In genomic region chr11:107131749-107132421, GRCm38 (mm10) we compare ENCODE assay signal across 8 mouse cellular contexts. TPM values are rescaled to one million over a fixed set of nuclear protein-coding genes. Genes with fewer than 3 reads are reported as not detected.
A peak's percentile ranks its signal among the peaks of the same experiment; 100 is the strongest.
DNase-seq lines count a peak whose midpoint lies in the region; ATAC-seq and TF ChIP-seq lines count a peak whose summit lies in the region.

Gene Bptf (minus strand): TSS chr11:107132127.

- H3K4me2 ChIP-seq in forebrain, postnatal 0 days (ENCODE audit: low read depth), result peak within 1 kb of the TSS; percentile 82
- peak within 1 kb of the TSS; percentile 87 for H3K4me2 ChIP-seq in lung, embryonic 15.5 days

- peak within 1 kb of the TSS; percentile 82 for H3K9ac ChIP-seq in MEL (ENCODE audit: control insufficient read depth, low read depth, low read length, poor library complexity, severe bottlenecking)
- H3K9ac ChIP-seq in forebrain, postnatal 0 days, result peak within 1 kb of the TSS; percentile 96
- H3K9ac ChIP-seq in lung, embryonic 15.5 days, result peak within 1 kb of the TSS; percentile 87

- peak; percentile 92 for DNase-seq in MEL (ENCODE audit: low read depth, low spot score)
- DNase-seq in cerebellum, adult 2 months, result peak; percentile 89 to 90
- peak; percentile 95 for DNase-seq in forebrain, postnatal 0 days
- peak; percentile 91 to 92 for DNase-seq in heart, postnatal 36 days
- peak; percentile 79 to 83 for DNase-seq in layer of hippocampus, adult 8-10 months (ENCODE audit: low spot score in 2 of 2)
- DNase-seq in thymus, adult 18-20 months, result peak; percentile 82

- peak within 1 kb of the TSS; percentile 94 to 97 for H3K4me3 ChIP-seq in MEL (ENCODE audit: control insufficient read depth in 1 of 2, insufficient read depth in 1 of 2, low read depth in 2 of 2, low read length in 2 of 2)
- H3K4me3 ChIP-seq in cerebellum, adult 2 months (replicated peaks; ENCODE audit: insufficient read depth, low read depth, low read length), result peak within 1 kb of the TSS; percentile 77
- H3K4me3 ChIP-seq in forebrain, postnatal 0 days (ENCODE audit: low read depth, low read length), result peak within 1 kb of the TSS; percentile 98
- peak within 1 kb of the TSS; percentile 79 for H3K4me3 ChIP-seq in lung, embryonic 15.5 days
- H3K4me3 ChIP-seq in olfactory bulb, adult 2 months (ENCODE audit: insufficient read depth, low read depth, low read length), result peak within 1 kb of the TSS; percentile 82

- H3K27ac ChIP-seq in MEL (ENCODE audit: control insufficient read depth, low read depth, low read length), result peak within 1 kb of the TSS; percentile 68
- peak within 1 kb of the TSS; percentile 76 for H3K27ac ChIP-seq in cerebellum, adult 2 months (ENCODE audit: insufficient read depth, low read length)
- H3K27ac ChIP-seq in forebrain, postnatal 0 days (ENCODE audit: low read depth, low read length), result peak within 1 kb of the TSS; percentile 95
- H3K27ac ChIP-seq in lung, embryonic 15.5 days, result peak within 1 kb of the TSS; percentile 97
- H3K27ac ChIP-seq in olfactory bulb, adult 2 months (ENCODE audit: insufficient read depth, low read depth, low read length), result peak within 1 kb of the TSS; percentile 68

- ATAC-seq in forebrain, postnatal 0 days, result peak; percentile 99
- peak; percentile 96 for ATAC-seq in lung, embryonic 15.5 days (ENCODE audit: borderline replicate concordance, extremely low read depth, low FRiP score, low TSS enrichment)

- peak in 2 of 3 experiments; percentile 74 to 99 for TF ChIP-seq CTCF in MEL (IDR thresholded peaks at IDR 0.05 in 2 of 3, conservative IDR thresholded peaks at IDR 0.05 in 1 of 3; ENCODE audit: control insufficient read depth in 1 of 3, insufficient read depth in 1 of 3, low read depth in 2 of 3, low read length in 3 of 3, poor library complexity in 1 of 3, severe bottlenecking in 1 of 3)
- peak; percentile 62; the same call in 1 of the 2 replicates for TF ChIP-seq CTCF in cerebellum, adult 2 months (IDR thresholded peaks at IDR 0.05; ENCODE audit: borderline replicate concordance, insufficient read depth, low read depth, low read length)
- TF ChIP-seq CTCF in forebrain, postnatal 0 days (IDR thresholded peaks at IDR 0.05; ENCODE audit: low read depth), result peak; percentile 71
- peak; percentile 97 for TF ChIP-seq CTCF in olfactory bulb, adult 2 months (IDR thresholded peaks at IDR 0.05; ENCODE audit: insufficient read depth, low read depth, low read length)

- H3K27me3 ChIP-seq in MEL (ENCODE audit: control insufficient read depth in 1 of 2, insufficient read depth in 2 of 2, low read length in 2 of 2), result no peaks in the 10 kb centered on the region
- H3K27me3 ChIP-seq in cerebellum, adult 2 months (ENCODE audit: control insufficient read depth, insufficient read depth, low read length), result no peaks in the 10 kb centered on the region
- H3K27me3 ChIP-seq in forebrain, postnatal 0 days (ENCODE audit: insufficient read depth, low read length), result no peaks in the 10 kb centered on the region
- H3K27me3 ChIP-seq in lung, embryonic 15.5 days, result no peaks in the 10 kb centered on the region

- H3K4me1 ChIP-seq in MEL (ENCODE audit: control insufficient read depth in 1 of 2, insufficient read depth in 2 of 2, low read length in 2 of 2), result peaks cover 0 to 7% of the 10 kb centered on the region in 2 experiments; a peak in 3 of 4 replicates
- no peaks in the 10 kb centered on the region for H3K4me1 ChIP-seq in cerebellum, adult 2 months (ENCODE audit: control insufficient read depth, insufficient read depth, low read length)
- peaks cover 10% of the 10 kb centered on the region; the same call in 1 of the 2 replicates for H3K4me1 ChIP-seq in forebrain, postnatal 0 days (ENCODE audit: insufficient read depth)
- peaks cover 20% of the 10 kb centered on the region for H3K4me1 ChIP-seq in lung, embryonic 15.5 days
- peaks cover 7% of the 10 kb centered on the region for H3K4me1 ChIP-seq in olfactory bulb, adult 2 months (ENCODE audit: control insufficient read depth, insufficient read depth, low read length)

- H3K79me2 ChIP-seq in MEL (ENCODE audit: control insufficient read depth, insufficient read depth, low read length, poor library complexity), result peaks cover 43% of the 10 kb centered on the region

- H3K9me3 ChIP-seq in MEL (replicated peaks; ENCODE audit: insufficient read depth, low read length), result no peaks in the 10 kb centered on the region
- H3K9me3 ChIP-seq in forebrain, postnatal 0 days (ENCODE audit: low read length), result no peaks in the 10 kb centered on the region
- H3K9me3 ChIP-seq in lung, embryonic 15.5 days, result no peaks in the 10 kb centered on the region

- intact Hi-C loops in heart, postnatal 36 days (cut with DNase I), result loop anchor here (2.0 kb wide), 1 partner anchor 27 kb away; no protein-coding TSS in a partner anchor

- H3K36me3 ChIP-seq in MEL (ENCODE audit: control insufficient read depth in 1 of 2, insufficient read depth in 2 of 2, low read length in 2 of 2), result peaks cover 0 to 19% of the 10 kb centered on the region in 2 experiments; a peak in 2 of 4 replicates
- no peaks in the 10 kb centered on the region for H3K36me3 ChIP-seq in forebrain, postnatal 0 days (ENCODE audit: insufficient read depth)
- no peaks in the 10 kb centered on the region for H3K36me3 ChIP-seq in lung, embryonic 15.5 days

- TF ChIP-seq POLR2A in MEL (IDR thresholded peaks at IDR 0.05; ENCODE audit: control insufficient read depth in 1 of 2, insufficient read depth in 1 of 2, low read depth in 1 of 2, low read length in 2 of 2, poor library complexity in 1 of 2), result peak in 1 of 2 experiments; percentile 80; a peak in 2 of 4 replicates
- TF ChIP-seq POLR2A in cerebellum, adult 2 months (IDR thresholded peaks at IDR 0.05; ENCODE audit: borderline replicate concordance, insufficient read depth, low read length), result 0 out of 2 replicates have a peak, but pooled peaks have one; percentile 41
- TF ChIP-seq POLR2A in olfactory bulb, adult 2 months (IDR thresholded peaks at IDR 0.05; ENCODE audit: insufficient read depth, low read depth, low read length), result peak; percentile 37; the same call in 1 of the 2 replicates

- TF ChIP-seq RAD21 in MEL (IDR thresholded peaks at IDR 0.05; ENCODE audit: low read depth, low read length), result peak; percentile 13; the same call in 1 of the 2 replicates

- no peak for TF ChIP-seq EP300 in MEL (IDR thresholded peaks at IDR 0.05; ENCODE audit: low read depth in 1 of 2, low read length in 2 of 2)

- WGBS in cerebellum, adult 2 months, result under 1% methylated on average over 43 of the region's 94 CpGs
- WGBS in forebrain, postnatal 0 days, result under 1% methylated on average over 29 of the region's 94 CpGs
- WGBS in lung, embryonic 15.5 days, result under 1% methylated on average over 26 of the region's 94 CpGs
- WGBS in olfactory bulb, adult 2 months, result 7% methylated on average over 69 of the region's 94 CpGs

TF ChIP-seq in MEL, 35 proteins besides CTCF, POLR2A, EP300 and RAD21 (continues in another document):
- TF ChIP-seq JUND (IDR thresholded peaks at IDR 0.05; ENCODE audit: low read depth, low read length), result no peak
- no peak for TF ChIP-seq MEF2A (IDR thresholded peaks at IDR 0.05; ENCODE audit: extremely low read depth, insufficient replicate concordance, low read depth, low read length, poor library complexity, severe bottlenecking)
- TF ChIP-seq MYC (IDR thresholded peaks at IDR 0.05; ENCODE audit: low read depth, low read length), result no peak
- no peak for TF ChIP-seq UBTF (IDR thresholded peaks at IDR 0.05; ENCODE audit: borderline replicate concordance, insufficient read depth, low read depth, low read length)
- no peak for TF ChIP-seq GABPA (IDR thresholded peaks at IDR 0.05; ENCODE audit: low read depth, low read length)
- peak; percentile 34; the same call in 1 of the 2 replicates for TF ChIP-seq SMC3 (IDR thresholded peaks at IDR 0.05; ENCODE audit: low read depth, low read length)
- TF ChIP-seq MAFK (IDR thresholded peaks at IDR 0.05; ENCODE audit: borderline replicate concordance, low read depth, low read length), result no peak
- TF ChIP-seq MAZ (IDR thresholded peaks at IDR 0.05; ENCODE audit: low read depth, low read length), result peak; percentile 73; the same call in 1 of the 2 replicates
- no peak for TF ChIP-seq KAT2A (conservative IDR thresholded peaks at IDR 0.05; ENCODE audit: low read depth, low read length)
- TF ChIP-seq MXI1 (IDR thresholded peaks at IDR 0.05; ENCODE audit: low read depth, low read length), result no peak; the same call in 1 of the 2 replicates
- TF ChIP-seq USF2 (IDR thresholded peaks at IDR 0.05; ENCODE audit: borderline replicate concordance in 1 of 2, insufficient read depth in 1 of 2, low read depth in 1 of 2, low read length in 2 of 2), result peak; percentile 67 to 88; a peak in 3 of 4 replicates
- TF ChIP-seq TAL1 (IDR thresholded peaks at IDR 0.05; ENCODE audit: low read length), result no peak
- no peak for TF ChIP-seq E2F4 (IDR thresholded peaks at IDR 0.05; ENCODE audit: borderline replicate concordance, low read depth, low read length)
- peak; percentile 95 for TF ChIP-seq USF1 (IDR thresholded peaks at IDR 0.05; ENCODE audit: low read depth, low read length)
- no peak for TF ChIP-seq ZKSCAN1 (IDR thresholded peaks at IDR 0.05; ENCODE audit: low read depth, low read length)
- TF ChIP-seq MYB (IDR thresholded peaks at IDR 0.05; ENCODE audit: low read depth, low read length), result no peak
- no peak for TF ChIP-seq ETS1 (IDR thresholded peaks at IDR 0.05; ENCODE audit: low read depth, low read length)
- no peak; the same call in 1 of the 2 replicates for TF ChIP-seq POLR2AphosphoS2 (IDR thresholded peaks at IDR 0.05; ENCODE audit: low read length)
- TF ChIP-seq CHD2 (IDR thresholded peaks at IDR 0.05; ENCODE audit: low read length), result no peak
- peak; percentile 76 for TF ChIP-seq TCF12 (IDR thresholded peaks at IDR 0.05; ENCODE audit: low read depth, low read length)
- peak; percentile 82; the same call in 1 of the 2 replicates for TF ChIP-seq MAX (IDR thresholded peaks at IDR 0.05; ENCODE audit: low read length)
- TF ChIP-seq NRF1 (IDR thresholded peaks at IDR 0.05; ENCODE audit: insufficient read depth, low read depth, low read length, poor library complexity, severe bottlenecking), result peak; percentile 55; the same call in 1 of the 2 replicates

RNA-seq across cellular contexts. Expression of gene Bptf, which starts in this region (rescaled TPM):
- total RNA-seq in MEL (2012; rRNA removed), result 27.5 and 31.2 TPM in 2 replicates
- polyA plus RNA-seq in MEL (2012; ENCODE audit: insufficient read depth in 1 of 2, insufficient read length in 2 of 2, low read depth in 1 of 2, low replicate concordance in 2 of 2, missing spikeins in 1 of 2), result 10 to 100 TPM; 52.7 to 55.4 TPM
- 55.7 and 56.9 TPM in 2 replicates for polyA plus RNA-seq in cerebellum, adult 2 months (2012; rRNA removed)
- total RNA-seq in forebrain, postnatal 0 days (2014; rRNA removed), result 42.9 and 52.6 TPM in 2 replicates
- 11.0 and 17.2 TPM in 2 replicates for polyA plus RNA-seq in forebrain, postnatal 0 days (2015; fragmentation: Nextera tagmentation; extraction: Ambion mirVana)
- total RNA-seq in heart, postnatal 36 days (2021), result 10 to 100 TPM; 25.9 to 27.7 TPM
- total RNA-seq in layer of hippocampus, adult 8-10 months (2022), result 10 to 100 TPM; 65.3 to 83.4 (median 77.4) TPM
- 28.6 and 30.1 TPM in 2 replicates for polyA plus RNA-seq in lung, embryonic 15.5 days (2015; fragmentation: Nextera tagmentation; extraction: Ambion mirVana)
- 76.8 TPM in 1 of 2 replicates, not detected in the other for polyA plus RNA-seq in olfactory bulb, adult 2 months (2012; ENCODE audit: insufficient read depth, insufficient read length, low replicate concordance, missing spikeins)

Comparison
In these comparisons a context has a peak if more than half of its experiments do, and no peak if none do; other contexts are left out.
1. Peak in every context shown above with its lines: DNase-seq, ATAC-seq, H3K4me3 ChIP-seq and H3K27ac ChIP-seq.